Mouse (Mus musculus) heart, adult 2 months (tissue): ENCODE results near the gene Tek. TPM values are rescaled to one million over a fixed set of nuclear protein-coding genes. Genes with fewer than 3 reads are reported as not detected.

Experiments used
- DNase-seq, 2 experiments: peaks; one replicate each; pipeline ENCODE4 v3.0.0; 2021
- H3K27ac ChIP-seq: fragments of 200-600 bp; 2 replicates; pipeline ENCODE4 v1.8.1; 2022
- H3K27me3 ChIP-seq: fragments of 200-500 bp; 2 replicates; pipeline ENCODE4 v1.6.1; 2012; ENCODE audit warnings: mild to moderate bottlenecking, low read length, inconsistent platforms, mixed read lengths; ENCODE audit not compliant: control insufficient read depth, insufficient read depth
- H3K36me3 ChIP-seq: fragments of 200-500 bp; 2 replicates; pipeline ENCODE4 v1.6.1; 2012; ENCODE audit warnings: low read length, inconsistent platforms; ENCODE audit not compliant: control insufficient read depth, insufficient read depth
- H3K4me1 ChIP-seq: fragments of 200-500 bp; 2 replicates; pipeline ENCODE4 v1.6.1; 2011; ENCODE audit warnings: low read length; ENCODE audit not compliant: control insufficient read depth, insufficient read depth
- H3K4me3 ChIP-seq: fragments of 200-600 bp; 2 replicates; pipeline ENCODE4 v1.8.1; 2022
- H3K79me2 ChIP-seq: fragments of 200-500 bp; replicated peaks from 2 replicates; pipeline ENCODE4 v1.6.1; 2012; ENCODE audit warnings: mild to moderate bottlenecking, inconsistent platforms, low read length, moderate library complexity, mixed read lengths; ENCODE audit not compliant: control insufficient read depth, insufficient read depth
- H3K9ac ChIP-seq: fragments of 200-500 bp; 2 replicates; pipeline ENCODE4 v1.6.1; 2012; ENCODE audit warnings: low read depth, mild to moderate bottlenecking, control low read depth, inconsistent platforms, low read length, mixed read lengths
- CTCF ChIP-seq: fragments of 200-600 bp; IDR thresholded peaks from 2 replicates; pipeline ENCODE4 v1.8.1; 2022; ENCODE audit warnings: antibody characterized with exemption, mild to moderate bottlenecking, moderate library complexity
- EP300 ChIP-seq: fragments of 200-500 bp; IDR thresholded peaks from 2 replicates; pipeline ENCODE4 v1.6.1; 2011; ENCODE audit warnings: low read depth, low read length, control low read depth; ENCODE audit not compliant: insufficient read depth
- POLR2A ChIP-seq: fragments of 200-500 bp; IDR thresholded peaks from 2 replicates; pipeline ENCODE4 v1.6.1; 2011; ENCODE audit warnings: mild to moderate bottlenecking, low read depth, low read length, control low read depth; ENCODE audit not compliant: insufficient read depth
- WGBS: fragments of 180-500 bp; shearing (Covaris S2); methylation state at CpG from one replicate; pipeline ENCODE4 v1.1.7; 2018; 5-methylcytosine and 5-hydroxymethylcytosine counted together
- intact Hi-C: fragments of 180-260 bp; cut with DNase I; formaldehyde crosslinking; loops from one replicate; pipeline ENCODE4 v1.15.1; 2025
- polyA plus RNA-seq: library from polyadenylated mRNA; depleted of rRNA; stranded (reverse); fragments of >200 nt; gene quantifications from 2 replicates; pipeline ENCODE4 v1.2.3, GENCODE M21; 2012; rRNA removed
- total RNA-seq, 2 experiments: library from RNA; stranded (reverse); gene quantifications; 2 replicates each; pipeline ENCODE4 v1.2.3; 2021

Gene Tek
- total and polyA plus RNA-seq, 3 experiments, result 16.8 to 40.3 (median 37.0) TPM

DNA sequence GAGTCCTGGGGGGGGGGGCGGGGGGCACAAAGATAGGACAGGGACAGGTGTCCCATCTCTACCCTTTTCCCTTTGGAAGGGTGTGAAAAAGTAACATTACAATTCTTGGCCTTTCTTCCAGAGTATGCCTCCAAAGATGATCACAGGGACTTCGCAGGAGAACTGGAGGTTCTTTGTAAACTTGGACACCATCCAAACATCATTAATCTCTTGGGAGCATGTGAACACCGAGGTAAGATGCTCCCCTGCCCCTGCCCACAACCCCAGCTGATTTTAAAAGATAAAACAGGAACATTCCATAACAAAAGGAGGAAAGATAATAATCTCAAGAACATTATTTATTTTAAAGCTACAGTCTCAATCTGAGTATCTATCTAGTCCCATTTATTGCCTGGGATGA, 116.1 kb downstream of the Tek start:
- Histone ChIP-seq H3K36me3 (peaks cover 3% of the 10 kb centered on the region), H3K27me3 (0 out of 2 replicates have a peak, but pooled peaks cover 2% of the 10 kb centered on the region), H3K4me1 (no peaks in the 10 kb centered on the region; the same call in 1 of the 2 replicates), H3K79me2 (no peaks in the 10 kb centered on the region), H3K27ac (no peak overlapping the region), H3K4me3 (no peak overlapping the region), H3K9ac (no peak overlapping the region)
- TF ChIP-seq POLR2A (no peak), EP300 (no peak), CTCF (no peak)
- WGBS, result 46% methylated on average over 3 of the region's 3 CpGs
- intact Hi-C loops, result no loop called here
- no peak for DNase-seq

DNA sequence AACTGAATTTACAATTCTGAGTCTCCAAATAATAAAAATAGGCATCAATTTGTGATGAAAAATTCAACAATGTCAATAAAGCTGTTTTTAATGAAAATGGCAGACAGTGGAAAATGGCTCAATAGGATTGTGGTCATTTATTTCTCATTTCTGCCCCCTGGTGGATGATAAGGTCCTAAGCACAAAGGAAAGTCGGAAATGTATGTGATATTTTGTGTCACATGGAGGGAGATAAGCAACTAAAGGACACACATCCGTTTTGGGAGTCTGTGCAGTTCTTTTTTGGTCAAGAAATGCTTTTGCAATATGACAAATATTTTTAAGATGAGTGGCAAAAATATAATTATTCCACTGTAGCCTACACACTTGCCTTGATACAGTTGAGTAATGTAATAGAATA, 161.7 kb downstream of the Tek start:
- Histone ChIP-seq H3K9ac (no peak overlapping the region), H3K27me3 (no peaks in the 10 kb centered on the region), H3K27ac (no peak overlapping the region), H3K79me2 (no peaks in the 10 kb centered on the region), H3K4me1 (no peaks in the 10 kb centered on the region), H3K4me3 (no peak overlapping the region), H3K36me3 (no peaks in the 10 kb centered on the region)
- intact Hi-C loops, result loop anchor here (5.0 kb wide), 2 partner anchors 153 to 233 kb away; no protein-coding TSS in a partner anchor
- no peak for DNase-seq
- 4% methylated on average over 2 of the region's 2 CpGs for WGBS
- TF ChIP-seq EP300, result no peak
- TF ChIP-seq CTCF, result peak; percentile 84

DNA sequence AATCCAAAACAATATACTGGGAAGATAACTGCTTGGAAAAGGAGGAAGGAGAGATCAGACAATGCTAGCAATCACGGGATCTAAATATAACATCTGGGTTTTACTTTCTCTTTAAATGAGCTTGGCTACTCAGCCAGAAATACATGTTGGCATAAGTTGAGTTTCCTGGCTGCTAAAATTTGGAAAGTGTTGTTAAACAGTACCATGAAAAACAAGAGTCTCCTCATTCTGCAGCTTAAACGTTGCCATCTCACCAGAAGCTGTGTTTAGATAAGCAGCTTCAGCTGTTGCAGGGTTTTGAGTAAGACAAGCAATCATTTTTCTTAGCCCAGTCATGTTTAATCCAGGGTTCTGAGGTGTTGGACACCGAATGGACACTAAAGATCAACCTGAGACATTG, 162.7 kb downstream of the Tek start:
- TF ChIP-seq CTCF, result no peak
- TF ChIP-seq POLR2A, result no peak
- TF ChIP-seq EP300, result no peak
- H3K4me1 ChIP-seq, result no peaks in the 10 kb centered on the region
- H3K27ac ChIP-seq, result no peak overlapping the region
- no peak for DNase-seq
- H3K27me3 ChIP-seq, result no peaks in the 10 kb centered on the region
- H3K4me3 ChIP-seq, result no peak overlapping the region
- H3K9ac ChIP-seq, result no peak overlapping the region
- intact Hi-C loops, result loop anchor here (5.0 kb wide), 2 partner anchors 154 to 234 kb away; no protein-coding TSS in a partner anchor
- no peaks in the 10 kb centered on the region for H3K36me3 ChIP-seq
- no peaks in the 10 kb centered on the region for H3K79me2 ChIP-seq
- 23% methylated on average over 3 of the region's 3 CpGs for WGBS

Other genes starting within 250 kb of the Tek start
- not detected for gene Gm10306, start 182.7 kb upstream of the Tek start, total RNA-seq
- not detected in 2 replicates for gene Gm10306, start 182.7 kb upstream of the Tek start, polyA plus RNA-seq
- 1 to 10 TPM; 3.6 to 4.4 TPM for gene Caap1, start 182.5 kb upstream of the Tek start, total RNA-seq
- gene Caap1, start 182.5 kb upstream of the Tek start, polyA plus RNA-seq, result 1.2 and 1.4 TPM in 2 replicates
- 10 to 100 TPM; 39.9 to 46.8 TPM for gene Plaa, start 136.0 kb upstream of the Tek start, total RNA-seq
- gene Plaa, start 136.0 kb upstream of the Tek start, polyA plus RNA-seq, result 26.1 and 32.2 TPM in 2 replicates
- gene Ift74, start 124.8 kb upstream of the Tek start, total RNA-seq, result 1 to 10 TPM; 3.8 to 5.3 TPM
- gene Ift74, start 124.8 kb upstream of the Tek start, polyA plus RNA-seq, result 0.59 and 0.91 TPM in 2 replicates
- gene Lrrc19, start 89.1 kb upstream of the Tek start, total RNA-seq, result not detected
- not detected in 2 replicates for gene Lrrc19, start 89.1 kb upstream of the Tek start, polyA plus RNA-seq
- gene Eqtn, start 189.6 kb downstream of the Tek start, total RNA-seq, result not detected
- not detected in 2 replicates for gene Eqtn, start 189.6 kb downstream of the Tek start, polyA plus RNA-seq
- gene Mysm1, start 239.8 kb downstream of the Tek start, total RNA-seq, result 10 to 100 TPM in 1 of 2 experiments, 1 to 10 TPM in 1; 9.2 to 10.7 TPM
- gene Mysm1, start 239.8 kb downstream of the Tek start, polyA plus RNA-seq, result 2.7 and 4.7 TPM in 2 replicates